Comparison of ENCODE assay signal across 29 mouse cellular contexts in genomic region chr1:194318351-194318750, GRCm38 (mm10).
DNase-seq lines count a peak whose midpoint lies in the region; ATAC-seq lines count a peak whose summit lies in the region.
"Had no signal": no experiment of that assay in that cellular context is flagged by ENCODE, and none has a peak within 500 bp of the region (broad histone marks: within the 10 kb centered on the region; RNA-seq: fewer than 3 reads in every experiment).

No protein-coding gene starts in this region.

- H3K36me3 ChIP-seq in kidney, embryonic 15.5 days = no peaks in the 10 kb centered on the region
- H3K36me3 ChIP-seq in liver, embryonic 16.5 days (ENCODE audit: control insufficient read depth, insufficient read depth) = no peaks in the 10 kb centered on the region
- no peaks in the 10 kb centered on the region for H3K36me3 ChIP-seq in intestine, embryonic 16.5 days (ENCODE audit: control insufficient read depth, insufficient read depth, low read length)
- no peaks in the 10 kb centered on the region for H3K36me3 ChIP-seq in forebrain, embryonic 12.5 days (replicated peaks)
- H3K36me3 ChIP-seq: embryonic facial prominence, embryonic 10.5 days; embryonic facial prominence, embryonic 13.5 days; heart, embryonic 12.5 days; heart, embryonic 15.5 days; hindbrain, embryonic 10.5 days; hindbrain, embryonic 13.5 days had no signal

- no peak overlapping the region for H3K9ac ChIP-seq in kidney, embryonic 15.5 days
- H3K9ac ChIP-seq in liver, embryonic 16.5 days (ENCODE audit: low read depth, low read length) = no peak overlapping the region
- H3K9ac ChIP-seq in intestine, embryonic 16.5 days (ENCODE audit: low read depth, low read length) = no peak overlapping the region
- no peak overlapping the region for H3K9ac ChIP-seq in forebrain, embryonic 12.5 days
- H3K9ac ChIP-seq: embryonic facial prominence, embryonic 13.5 days; forebrain, embryonic 13.5 days; heart, embryonic 12.5 days; heart, embryonic 15.5 days; hindbrain, embryonic 13.5 days had no signal

- H3K27ac ChIP-seq in kidney, embryonic 15.5 days = no peak overlapping the region
- H3K27ac ChIP-seq in liver, embryonic 16.5 days (ENCODE audit: low read length) = peak overlapping the region; percentile 33; the same call in 1 of the 2 replicates
- no peak overlapping the region for H3K27ac ChIP-seq in intestine, embryonic 16.5 days (ENCODE audit: low read length)
- H3K27ac ChIP-seq in forebrain, embryonic 12.5 days = no peak overlapping the region
- H3K27ac ChIP-seq: embryonic facial prominence, embryonic 10.5 days; embryonic facial prominence, embryonic 13.5 days; forebrain, embryonic 13.5 days; heart, embryonic 15.5 days; hindbrain, embryonic 10.5 days; hindbrain, embryonic 13.5 days had no signal

- no peak overlapping the region for H3K4me2 ChIP-seq in kidney, embryonic 15.5 days
- no peak overlapping the region for H3K4me2 ChIP-seq in liver, embryonic 16.5 days (ENCODE audit: low read depth, low read length)
- no peak overlapping the region for H3K4me2 ChIP-seq in intestine, embryonic 16.5 days (ENCODE audit: low read depth, low read length)
- no peak overlapping the region for H3K4me2 ChIP-seq in forebrain, embryonic 12.5 days
- H3K4me2 ChIP-seq: embryonic facial prominence, embryonic 13.5 days; forebrain, embryonic 13.5 days; heart, embryonic 12.5 days; heart, embryonic 15.5 days; hindbrain, embryonic 13.5 days had no signal

- ATAC-seq in kidney, embryonic 15.5 days (replicated peaks; ENCODE audit: low FRiP score) = no peak
- peak; percentile 68 for ATAC-seq in liver, embryonic 16.5 days (ENCODE audit: low read depth)
- ATAC-seq in intestine, embryonic 16.5 days = peak; percentile 60
- ATAC-seq in forebrain, embryonic 12.5 days (ENCODE audit: low FRiP score) = no peak
- ATAC-seq: CD4-positive, CD25-positive, alpha-beta regulatory T cell, adult 4 months; forebrain, embryonic 13.5 days; forebrain, embryonic 16.5 days had no signal

- H3K4me3 ChIP-seq in kidney, embryonic 15.5 days (replicated peaks) = no peak overlapping the region
- no peak overlapping the region for H3K4me3 ChIP-seq in liver, embryonic 16.5 days (ENCODE audit: low read depth, low read length)
- H3K4me3 ChIP-seq in intestine, embryonic 16.5 days (ENCODE audit: low read length) = no peak overlapping the region
- H3K4me3 ChIP-seq in forebrain, embryonic 12.5 days (replicated peaks) = no peak overlapping the region
- H3K4me3 ChIP-seq: embryonic facial prominence, embryonic 10.5 days; embryonic facial prominence, embryonic 13.5 days; erythroblast, embryonic 14.5 days; forebrain, embryonic 13.5 days; heart, embryonic 12.5 days; heart, embryonic 15.5 days; hindbrain, embryonic 10.5 days; hindbrain, embryonic 13.5 days had no signal

- no peaks in the 10 kb centered on the region for H3K4me1 ChIP-seq in kidney, embryonic 15.5 days
- no peaks in the 10 kb centered on the region for H3K4me1 ChIP-seq in liver, embryonic 16.5 days (ENCODE audit: control insufficient read depth, low read depth, low read length)
- no peaks in the 10 kb centered on the region for H3K4me1 ChIP-seq in intestine, embryonic 16.5 days (ENCODE audit: control insufficient read depth, insufficient read depth, low read length)
- H3K4me1 ChIP-seq in forebrain, embryonic 12.5 days = no peaks in the 10 kb centered on the region
- H3K4me1 ChIP-seq: embryonic facial prominence, embryonic 13.5 days; forebrain, embryonic 13.5 days; heart, embryonic 12.5 days; heart, embryonic 15.5 days had no signal

- peak; percentile 27 for DNase-seq in kidney, adult 9 months
- DNase-seq in liver = no peak
- DNase-seq in large intestine, adult 2 months (ENCODE audit: low read depth, low spot score) = peak; percentile 33
- DNase-seq in layer of hippocampus, postnatal 14 days (ENCODE audit: low spot score in 2 of 2) = no peak
- DNase-seq: adrenal gland, adult 2 months; adrenal gland, postnatal 14 days; cerebellum, adult 11-12 months; cerebellum, adult 8-10 months; cerebellum, postnatal 10 days; cerebellum, postnatal 36 days; embryo, embryonic 11 days; gastrocnemius, postnatal 10 days; gastrocnemius, postnatal 36 days; heart, postnatal 10 days; heart, postnatal 36 days had no signal

- no peaks in the 10 kb centered on the region for H3K9me3 ChIP-seq in kidney, embryonic 15.5 days (replicated peaks)
- no peaks in the 10 kb centered on the region for H3K9me3 ChIP-seq in liver, embryonic 16.5 days (replicated peaks; ENCODE audit: control insufficient read depth, low read length)
- H3K9me3 ChIP-seq in intestine, embryonic 16.5 days (ENCODE audit: control insufficient read depth, low read length) = no peaks in the 10 kb centered on the region; the same call in 1 of the 2 replicates
- H3K9me3 ChIP-seq in forebrain, embryonic 12.5 days = no peaks in the 10 kb centered on the region
- H3K9me3 ChIP-seq: embryonic facial prominence, embryonic 10.5 days; embryonic facial prominence, embryonic 13.5 days; forebrain, embryonic 13.5 days; heart, embryonic 12.5 days; heart, embryonic 15.5 days; hindbrain, embryonic 10.5 days; hindbrain, embryonic 13.5 days had no signal

- no peaks in the 10 kb centered on the region for H3K27me3 ChIP-seq in kidney, embryonic 15.5 days
- no peaks in the 10 kb centered on the region for H3K27me3 ChIP-seq in liver, embryonic 16.5 days (ENCODE audit: control insufficient read depth, insufficient read depth, low read depth, low read length)
- H3K27me3 ChIP-seq in intestine, embryonic 16.5 days (replicated peaks; ENCODE audit: control insufficient read depth, insufficient read depth, low read length) = no peaks in the 10 kb centered on the region
- no peaks in the 10 kb centered on the region for H3K27me3 ChIP-seq in forebrain, embryonic 12.5 days
- H3K27me3 ChIP-seq: embryonic facial prominence, embryonic 13.5 days; forebrain, embryonic 13.5 days; heart, embryonic 15.5 days; hindbrain, embryonic 13.5 days had no signal

Comparison
In these comparisons a context has a peak if more than half of its experiments do, and no peak if none do; other contexts are left out.
1. DNase-seq: peak in kidney, adult 9 months (single experiment) and large intestine, adult 2 months (single experiment); none in liver (single experiment) and layer of hippocampus, postnatal 14 days (0 of 2).
2. ATAC-seq: peak in liver, embryonic 16.5 days (single experiment) and intestine, embryonic 16.5 days (single experiment); none in kidney, embryonic 15.5 days (single experiment) and forebrain, embryonic 12.5 days (single experiment).